Mouse (Mus musculus) spleen, adult 12 weeks (tissue): ENCODE measurements around the gene Mien1.

Experiments
- DNase-seq: peaks from one replicate; pipeline ENCODE4 v3.0.0; 2022; ENCODE audit warnings: low spot score

Mien1 gene

GRCm38 (mm10) chr11:98438331-98439158 is at the start of gene Mien1:
TSS of gene Mien1 (minus strand) at chr11:98438991.
- peak; percentile 91 for DNase-seq

GRCm38 (mm10) chr11:98487526-98488040 is 48.8 kb upstream of the Mien1 start:
- DNase-seq = no peak

- DNase-seq = no peak
Measured at GRCm38 (mm10) chr11:98485749-98486148, 47.0 kb upstream of the Mien1 start.

GRCm38 (mm10) chr11:98482067-98482466 is 43.3 kb upstream of the Mien1 start:
- DNase-seq = no peak

GRCm38 (mm10) chr11:98481231-98481630 is 42.4 kb upstream of the Mien1 start:
- no peak for DNase-seq

- no peak for DNase-seq
Measured at GRCm38 (mm10) chr11:98479940-98480497, 41.2 kb upstream of the Mien1 start.

GRCm38 (mm10) chr11:98479026-98479939 is 40.5 kb upstream of the Mien1 start:
- DNase-seq = no peak

- no peak for DNase-seq
Measured at GRCm38 (mm10) chr11:98477011-98477701, 38.4 kb upstream of the Mien1 start.

- no peak for DNase-seq
Measured at GRCm38 (mm10) chr11:98476434-98476807, 37.6 kb upstream of the Mien1 start.

- DNase-seq = no peak
Measured at GRCm38 (mm10) chr11:98475630-98476433, 37.0 kb upstream of the Mien1 start.

- DNase-seq = no peak
Measured at GRCm38 (mm10) chr11:98474967-98475366, 36.2 kb upstream of the Mien1 start.

GRCm38 (mm10) chr11:98473916-98474479 is 35.2 kb upstream of the Mien1 start:
- no peak for DNase-seq

- no peak for DNase-seq
Measured at GRCm38 (mm10) chr11:98472696-98473095, 33.9 kb upstream of the Mien1 start.

- DNase-seq = no peak
Measured at GRCm38 (mm10) chr11:98470795-98471194, 32.0 kb upstream of the Mien1 start.

- no peak for DNase-seq
Measured at GRCm38 (mm10) chr11:98469761-98470714, 31.2 kb upstream of the Mien1 start.

GRCm38 (mm10) chr11:98464516-98464915 is 25.7 kb upstream of the Mien1 start:
- DNase-seq = no peak

GRCm38 (mm10) chr11:98463911-98464310 is 25.1 kb upstream of the Mien1 start:
- DNase-seq = no peak

- DNase-seq = no peak
Measured at GRCm38 (mm10) chr11:98462255-98462654, 23.5 kb upstream of the Mien1 start.

- no peak for DNase-seq
Measured at GRCm38 (mm10) chr11:98461109-98461720, 22.4 kb upstream of the Mien1 start.
